ENCODE assay signal across 15 mouse cellular contexts in genomic region chr1:42260033-42260925, GRCm38 (mm10).
DNase-seq lines count a peak whose midpoint lies in the region; ATAC-seq and TF ChIP-seq lines count a peak whose summit lies in the region.
"Had no signal": no experiment of that assay in that cellular context is flagged by ENCODE, and none has a peak within 500 bp of the region (broad histone marks: within the 10 kb centered on the region; RNA-seq: fewer than 3 reads in every experiment).

No protein-coding gene starts in this region.

- no peaks in the 10 kb centered on the region for H3K9me3 ChIP-seq in kidney, postnatal 0 days (replicated peaks; ENCODE audit: low read length)
- H3K9me3 ChIP-seq in forebrain, embryonic 13.5 days (replicated peaks), result no peaks in the 10 kb centered on the region
- H3K9me3 ChIP-seq in hindbrain, postnatal 0 days (ENCODE audit: low read length), result no peaks in the 10 kb centered on the region
- H3K9me3 ChIP-seq in neural tube, embryonic 13.5 days, result no peaks in the 10 kb centered on the region
- no peaks in the 10 kb centered on the region for H3K9me3 ChIP-seq in liver, postnatal 0 days (ENCODE audit: low read length)
- H3K9me3 ChIP-seq: liver, embryonic 12.5 days had no signal

- H3K27ac ChIP-seq in kidney, postnatal 0 days, result no peak overlapping the region
- peak overlapping the region; percentile 98 for H3K27ac ChIP-seq in forebrain, embryonic 13.5 days
- peak overlapping the region; percentile 11; the same call in 1 of the 2 replicates for H3K27ac ChIP-seq in hindbrain, postnatal 0 days
- H3K27ac ChIP-seq in neural tube, embryonic 13.5 days (replicated peaks), result peak overlapping the region; percentile 64
- no peak overlapping the region for H3K27ac ChIP-seq in liver, postnatal 0 days (ENCODE audit: low read depth)
- H3K27ac ChIP-seq: gastrocnemius, adult 2 months; liver, embryonic 12.5 days had no signal

- TF ChIP-seq CTCF in kidney, postnatal 0 days (IDR thresholded peaks at IDR 0.05; ENCODE audit: low read depth), result no peak
- no peak for TF ChIP-seq CTCF in hindbrain, postnatal 0 days (IDR thresholded peaks at IDR 0.05; ENCODE audit: low read depth)
- no peak for TF ChIP-seq CTCF in liver, postnatal 0 days (IDR thresholded peaks at IDR 0.05; ENCODE audit: low read depth)

- H3K4me3 ChIP-seq in kidney, postnatal 0 days (replicated peaks; ENCODE audit: low read depth, low read length), result no peak overlapping the region
- peak overlapping the region; percentile 27 for H3K4me3 ChIP-seq in forebrain, embryonic 13.5 days
- H3K4me3 ChIP-seq in hindbrain, postnatal 0 days (ENCODE audit: low read length), result no peak overlapping the region
- H3K4me3 ChIP-seq in neural tube, embryonic 13.5 days, result no peak overlapping the region
- no peak overlapping the region for H3K4me3 ChIP-seq in liver, postnatal 0 days (ENCODE audit: low read depth, low read length)
- H3K4me3 ChIP-seq: gastrocnemius, adult 2 months; liver, embryonic 12.5 days; myocyte had no signal

- no peak for ATAC-seq in kidney, postnatal 0 days (replicated peaks; ENCODE audit: low FRiP score, low read depth)
- ATAC-seq in forebrain, embryonic 13.5 days, result peak; percentile 25; the same call in 1 of the 2 replicates
- ATAC-seq in hindbrain, postnatal 0 days, result no peak
- no peak; the same call in 1 of the 2 replicates for ATAC-seq in neural tube, embryonic 13.5 days (ENCODE audit: low read depth)
- no peak for ATAC-seq in granulocyte monocyte progenitor cell, adult 5-6 weeks (replicated peaks; ENCODE audit: poor library complexity, severe bottlenecking)
- no peak for ATAC-seq in liver, postnatal 0 days
- ATAC-seq: inflammation-experienced regulatory T-cells, adult 6 months; liver, embryonic 12.5 days had no signal

- no peaks in the 10 kb centered on the region for H3K4me1 ChIP-seq in kidney, postnatal 0 days (replicated peaks; ENCODE audit: insufficient read depth, low read length)
- peaks cover 77% of the 10 kb centered on the region for H3K4me1 ChIP-seq in forebrain, embryonic 13.5 days
- H3K4me1 ChIP-seq in hindbrain, postnatal 0 days (ENCODE audit: insufficient read depth, low read length), result peaks cover 3% of the 10 kb centered on the region; the same call in 1 of the 2 replicates
- peaks cover 56% of the 10 kb centered on the region for H3K4me1 ChIP-seq in neural tube, embryonic 13.5 days (replicated peaks)
- H3K4me1 ChIP-seq in liver, postnatal 0 days (ENCODE audit: insufficient read depth), result no peaks in the 10 kb centered on the region
- H3K4me1 ChIP-seq: liver, embryonic 12.5 days had no signal

- H3K9ac ChIP-seq in kidney, postnatal 0 days (ENCODE audit: low read depth, low read length), result no peak overlapping the region
- peak overlapping the region; percentile 64 for H3K9ac ChIP-seq in forebrain, embryonic 13.5 days
- no peak overlapping the region for H3K9ac ChIP-seq in hindbrain, postnatal 0 days (replicated peaks; ENCODE audit: low read length)
- H3K9ac ChIP-seq in neural tube, embryonic 13.5 days, result 0 out of 2 replicates have a peak overlapping the region, but pooled peaks have one; percentile 31
- no peak overlapping the region for H3K9ac ChIP-seq in liver, postnatal 0 days (replicated peaks)
- H3K9ac ChIP-seq: liver, embryonic 12.5 days had no signal

- H3K36me3 ChIP-seq in kidney, postnatal 0 days (ENCODE audit: insufficient read depth, low read length), result no peaks in the 10 kb centered on the region
- H3K36me3 ChIP-seq in forebrain, embryonic 13.5 days (ENCODE audit: poor library complexity, severe bottlenecking), result no peaks in the 10 kb centered on the region
- no peaks in the 10 kb centered on the region for H3K36me3 ChIP-seq in hindbrain, postnatal 0 days (ENCODE audit: insufficient read depth, low read length)
- H3K36me3 ChIP-seq in neural tube, embryonic 13.5 days, result no peaks in the 10 kb centered on the region
- H3K36me3 ChIP-seq in liver, postnatal 0 days (replicated peaks; ENCODE audit: insufficient read depth, low read length), result no peaks in the 10 kb centered on the region
- H3K36me3 ChIP-seq: liver, embryonic 12.5 days had no signal

- WGBS in kidney, postnatal 0 days, result 55% methylated on average over 9 of the region's 9 CpGs
- WGBS in forebrain, embryonic 13.5 days, result 25% methylated on average over 9 of the region's 9 CpGs
- WGBS in hindbrain, postnatal 0 days, result 40% methylated on average over 9 of the region's 9 CpGs
- 44% methylated on average over 9 of the region's 9 CpGs for WGBS in neural tube, embryonic 13.5 days
- 60% methylated on average over 9 of the region's 9 CpGs for WGBS in liver, postnatal 0 days (ENCODE audit: insufficient replicate concordance)

- DNase-seq in kidney, postnatal 0 days (ENCODE audit: low spot score), result no peak
- DNase-seq in kidney, postnatal 4 days, result no peak
- DNase-seq in hindbrain, postnatal 0 days (ENCODE audit: low spot score), result no peak
- DNase-seq in liver, postnatal 0 days, result no peak
- no peak for DNase-seq in layer of hippocampus, postnatal 25 days (ENCODE audit: extremely low spot score in 1 of 2, low spot score in 1 of 2)
- DNase-seq: cerebellum, postnatal 25 days; gastrocnemius, adult 2 months; right cerebral cortex, adult 18-20 months had no signal

- no peak for TF ChIP-seq EP300 in liver, postnatal 0 days (IDR thresholded peaks at IDR 0.05; ENCODE audit: low read depth)

- H3K27me3 ChIP-seq in kidney, postnatal 0 days (ENCODE audit: insufficient read depth, low read length), result no peaks in the 10 kb centered on the region
- no peaks in the 10 kb centered on the region for H3K27me3 ChIP-seq in forebrain, embryonic 13.5 days
- H3K27me3 ChIP-seq in hindbrain, postnatal 0 days (ENCODE audit: insufficient read depth, low read length), result no peaks in the 10 kb centered on the region
- no peaks in the 10 kb centered on the region for H3K27me3 ChIP-seq in neural tube, embryonic 13.5 days
- H3K27me3 ChIP-seq in liver, postnatal 0 days (ENCODE audit: insufficient read depth, low read length), result no peaks in the 10 kb centered on the region
- H3K27me3 ChIP-seq: liver, embryonic 12.5 days had no signal

- peak overlapping the region; percentile 32 for H3K4me2 ChIP-seq in kidney, postnatal 0 days (ENCODE audit: low read length)
- peak overlapping the region; percentile 60 for H3K4me2 ChIP-seq in forebrain, embryonic 13.5 days
- H3K4me2 ChIP-seq in hindbrain, postnatal 0 days (ENCODE audit: low read depth, low read length), result peak overlapping the region; percentile 35
- peak overlapping the region; percentile 40 for H3K4me2 ChIP-seq in neural tube, embryonic 13.5 days
- no peak overlapping the region for H3K4me2 ChIP-seq in liver, postnatal 0 days (ENCODE audit: low read depth, low read length)
- H3K4me2 ChIP-seq: heart, embryonic 11.5 days; liver, embryonic 12.5 days had no signal

Comparison
In these comparisons a context has a peak if more than half of its experiments do, and no peak if none do; other contexts are left out.
1. H3K27ac ChIP-seq: peak in forebrain, embryonic 13.5 days (single experiment), hindbrain, postnatal 0 days (single experiment) and neural tube, embryonic 13.5 days (single experiment); none in kidney, postnatal 0 days (single experiment) and liver, postnatal 0 days (single experiment).
2. H3K9ac ChIP-seq: peak in forebrain, embryonic 13.5 days (single experiment) and neural tube, embryonic 13.5 days (single experiment); none in kidney, postnatal 0 days (single experiment), hindbrain, postnatal 0 days (single experiment) and liver, postnatal 0 days (single experiment).